Mouse (Mus musculus) lung, embryonic 14.5 days (tissue): ENCODE results near the gene Lactb. TPM values are rescaled to one million over a fixed set of nuclear protein-coding genes. Genes with fewer than 3 reads are reported as not detected.
"Not testable (repeated sequence)": the region's sequence is repeated elsewhere in the genome, so short reads cannot be mapped to it uniquely, and the experiment has no call there.

Source experiments
- ATAC-seq: fragments of 200-750 bp; cut with Nextera tagmentation; 2 replicates; pipeline ENCODE4 v1.8.0; 2017; ENCODE audit warnings: mild to moderate bottlenecking, moderate TSS enrichment, moderate library complexity; ENCODE audit not compliant: insufficient read depth
- DNase-seq: peaks from one replicate; pipeline ENCODE4 v3.0.0-alpha.2; 2015
- H3K27ac ChIP-seq: fragments of 300-500 bp; sonication (generic); 2 replicates; pipeline ENCODE4 v1.5.1; 2014; ENCODE audit warnings: low read depth, mild to moderate bottlenecking, moderate library complexity
- H3K27me3 ChIP-seq: fragments of 300-500 bp; sonication (generic); 2 replicates; pipeline ENCODE4 v1.6.1; 2014; ENCODE audit warnings: low read length, control low read depth; ENCODE audit not compliant: insufficient read depth
- H3K36me3 ChIP-seq: fragments of 300-500 bp; sonication (generic); 2 replicates; pipeline ENCODE4 v1.6.1; 2014; ENCODE audit warnings: control low read depth; ENCODE audit not compliant: insufficient read depth
- H3K4me1 ChIP-seq: fragments of 300-500 bp; sonication (generic); 2 replicates; pipeline ENCODE4 v1.6.1; 2014; ENCODE audit warnings: antibody characterized with exemption, control low read depth; ENCODE audit not compliant: insufficient read depth
- H3K4me2 ChIP-seq: fragments of 300-500 bp; sonication (generic); 2 replicates; pipeline ENCODE4 v1.6.1; 2014; ENCODE audit warnings: mild to moderate bottlenecking
- H3K4me3 ChIP-seq: fragments of 300-500 bp; sonication (generic); 2 replicates; pipeline ENCODE4 v1.5.1; 2014; ENCODE audit warnings: low read depth, low read length
- H3K9ac ChIP-seq: fragments of 300-500 bp; sonication (generic); 2 replicates; pipeline ENCODE4 v1.6.1; 2014
- H3K9me3 ChIP-seq: fragments of 300-500 bp; sonication (generic); 2 replicates; pipeline ENCODE4 v1.6.1; 2016; ENCODE audit warnings: low read depth, low read length, control low read depth
- CTCF ChIP-seq: IDR thresholded peaks from 2 replicates; pipeline ENCODE4 v1.5.1; 2016; ENCODE audit warnings: antibody characterized with exemption, low read depth
- WGBS: fragments of 180-500 bp; shearing (Covaris S2); extraction: QIAGEN DNeasy Blood & Tissue Kit; methylation state at CpG from one replicate; pipeline ENCODE4 v1.1.7; 2014; 5-methylcytosine and 5-hydroxymethylcytosine counted together
- polyA plus RNA-seq: library from polyadenylated mRNA; unstranded; fragments of >200 nt; fragmentation: Nextera tagmentation; extraction: Ambion mirVana; gene quantifications from 2 replicates; pipeline ENCODE4 v1.2.1, GENCODE M21; 2014

Gene Lactb
- polyA plus RNA-seq, 1 experiment from 2014 or later, result 8.7 TPM

DNA sequence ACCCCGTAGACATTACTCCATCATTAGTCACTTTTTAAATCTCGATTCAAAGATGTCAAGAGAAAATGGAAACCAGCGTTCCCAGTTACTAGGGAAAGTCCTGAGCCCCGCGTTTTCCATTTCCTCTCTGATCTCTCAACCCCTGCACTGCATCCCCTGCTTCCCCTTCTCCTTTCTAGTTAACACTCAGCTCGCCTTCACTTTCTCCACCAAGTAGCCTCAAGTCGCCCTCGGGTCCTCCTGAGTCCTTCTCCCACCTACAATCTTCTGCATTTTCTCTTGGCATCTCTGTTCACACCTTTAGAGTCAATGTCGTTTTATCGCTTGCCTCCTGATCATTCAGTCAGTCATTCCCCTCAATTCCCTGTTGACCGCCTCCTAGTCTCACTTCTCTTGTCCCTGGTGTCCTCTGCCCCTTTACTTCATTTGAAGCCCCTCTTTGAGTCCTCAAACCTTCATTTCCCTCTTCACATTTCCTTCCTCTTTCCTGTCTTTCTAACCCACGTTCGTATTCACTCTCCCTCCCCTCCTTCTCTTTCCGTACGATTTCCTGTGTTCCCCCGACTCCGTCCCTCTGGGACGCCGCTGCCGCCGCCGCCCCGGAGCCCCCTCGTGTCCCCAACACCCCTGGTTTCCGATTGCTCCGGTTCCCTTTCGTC is 56.5 kb downstream of the Lactb start:
- Histone ChIP-seq H3K9me3 (no peaks in the 10 kb centered on the region), H3K9ac (peak overlapping the region; percentile 76), H3K4me1 (peaks cover 19% of the 10 kb centered on the region), H3K27ac (peak overlapping the region; percentile 90), H3K4me3 (peak overlapping the region; percentile 72), H3K4me2 (peak overlapping the region; percentile 84), H3K27me3 (no peaks in the 10 kb centered on the region), H3K36me3 (no peaks in the 10 kb centered on the region)
- TF ChIP-seq CTCF, result no peak
- DNase-seq (peak; percentile 50), ATAC-seq (no peak)
- 1% methylated on average over 27 of the region's 27 CpGs for WGBS

GRCm38 (mm10) chr9:66917892-66918255 is 57.4 kb downstream of the Lactb start:
- WGBS, result 72% methylated on average over 1 of the region's 1 CpGs
- peak overlapping the region; percentile 84 for H3K4me2 ChIP-seq
- no peak overlapping the region for H3K27ac ChIP-seq
- peaks cover 21% of the 10 kb centered on the region for H3K4me1 ChIP-seq
- H3K27me3 ChIP-seq, result no peaks in the 10 kb centered on the region
- TF ChIP-seq CTCF, result no peak
- H3K4me3 ChIP-seq, result peak overlapping the region; percentile 72
- DNase-seq (no peak), ATAC-seq (no peak)
- H3K9me3 ChIP-seq, result no peaks in the 10 kb centered on the region
- no peak overlapping the region for H3K9ac ChIP-seq
- no peaks in the 10 kb centered on the region for H3K36me3 ChIP-seq

DNA sequence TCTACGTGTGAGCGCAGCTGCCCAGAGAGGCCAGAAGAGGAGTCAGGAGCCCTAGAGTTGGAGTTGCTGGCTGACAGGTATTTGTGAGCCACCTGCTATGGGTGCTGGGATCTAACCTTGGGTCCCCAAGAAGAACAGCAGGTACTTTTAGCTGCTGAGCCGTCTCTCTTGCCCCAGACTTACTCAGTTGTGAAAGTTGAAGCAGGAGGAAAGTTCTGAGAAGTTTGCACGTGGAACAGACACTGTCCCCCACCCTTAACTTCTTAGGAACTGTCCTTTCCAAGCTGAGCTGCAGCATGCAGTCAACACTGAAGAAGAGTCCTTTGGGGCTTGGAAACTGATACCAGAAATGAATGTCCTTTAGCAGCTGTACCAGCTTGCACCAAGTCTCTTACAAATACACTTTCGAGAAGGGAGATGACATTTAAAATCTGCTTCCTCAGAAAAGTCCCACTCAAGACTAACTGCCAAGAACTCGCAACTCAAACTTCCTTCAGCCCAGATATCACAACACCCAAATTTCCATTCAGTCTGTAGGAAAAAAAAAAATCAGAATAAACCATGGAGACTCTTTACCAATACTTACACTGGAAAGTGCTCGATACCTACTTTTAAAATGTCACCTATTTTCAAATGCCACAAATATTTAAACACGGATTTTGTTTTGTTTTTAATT is 57.9 kb downstream of the Lactb start:
- H3K4me2 ChIP-seq, result peak overlapping the region; percentile 84
- 84% methylated on average over 8 of the region's 8 CpGs for WGBS
- no peak for ATAC-seq

GRCm38 (mm10) chr9:66915869-66916785 is 59.2 kb downstream of the Lactb start:
- Histone ChIP-seq H3K9ac (no peak overlapping the region), H3K27ac (peak overlapping the region; percentile 5), H3K9me3 (no peaks in the 10 kb centered on the region), H3K4me1 (peaks cover 21% of the 10 kb centered on the region), H3K27me3 (no peaks in the 10 kb centered on the region), H3K4me2 (peak overlapping the region; percentile 8; the same call in 1 of the 2 replicates), H3K36me3 (no peaks in the 10 kb centered on the region), H3K4me3 (no peak overlapping the region)
- DNase-seq (no peak), ATAC-seq (no peak)
- 80% methylated on average over 9 of the region's 9 CpGs for WGBS
- TF ChIP-seq CTCF, result no peak

More for the DNA sequence above, 57.9 kb downstream of the Lactb start:
- Histone ChIP-seq H3K36me3 (no peaks in the 10 kb centered on the region), H3K27me3 (no peaks in the 10 kb centered on the region), H3K9me3 (no peaks in the 10 kb centered on the region), H3K27ac (no peak overlapping the region; the same call in 1 of the 2 replicates), H3K4me3 (0 out of 2 replicates have a peak overlapping the region, but pooled peaks have one; percentile 72), H3K4me1 (peaks cover 21% of the 10 kb centered on the region), H3K9ac (no peak overlapping the region)
- DNase-seq, result no peak
- TF ChIP-seq CTCF, result no peak

DNA sequence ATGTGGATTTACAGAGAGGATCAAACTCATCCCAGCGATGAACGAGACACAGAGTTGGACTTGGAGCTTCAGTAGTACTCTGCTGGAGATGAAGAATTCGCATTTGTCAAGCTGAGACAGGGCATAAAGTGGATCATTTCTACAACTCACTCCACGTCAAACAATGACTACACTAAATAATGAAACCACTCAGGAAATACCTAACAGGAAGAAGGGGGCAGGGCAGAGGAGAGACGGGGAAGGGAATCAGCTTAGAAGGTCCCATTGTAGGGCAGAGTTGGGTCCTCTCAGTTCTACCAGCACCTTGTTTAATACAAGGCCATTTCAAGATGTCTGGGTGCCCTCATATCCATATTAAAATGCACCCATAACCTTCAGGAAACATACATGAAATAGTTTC is 59.9 kb downstream of the Lactb start:
- no peak overlapping the region for H3K4me2 ChIP-seq
- no peak for TF ChIP-seq CTCF

DNA sequence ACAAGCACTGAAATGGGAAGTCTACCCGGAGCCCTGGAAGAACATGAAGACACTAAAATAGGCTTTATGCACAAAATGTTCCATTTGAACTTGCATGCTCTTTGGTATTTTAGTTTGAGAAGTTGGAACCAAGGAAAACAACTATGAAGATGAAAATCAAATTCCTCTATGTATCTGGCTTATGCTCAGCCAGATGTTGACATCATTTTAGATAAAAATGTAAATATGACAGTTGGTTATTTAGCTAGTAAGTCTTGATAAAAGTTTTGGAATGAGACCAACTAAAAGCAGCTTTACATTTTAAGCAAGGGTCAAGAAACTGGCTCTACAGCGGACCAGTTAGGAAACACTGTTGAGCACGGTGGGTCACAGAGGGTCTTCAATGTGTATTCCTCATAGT is 60.7 kb downstream of the Lactb start:
- Histone ChIP-seq H3K4me3 (no peak overlapping the region), H3K27me3 (no peaks in the 10 kb centered on the region), H3K9me3 (no peaks in the 10 kb centered on the region), H3K27ac (peak overlapping the region; percentile 51; the same call in 1 of the 2 replicates), H3K36me3 (no peaks in the 10 kb centered on the region), H3K4me2 (no peak overlapping the region), H3K4me1 (peaks cover 19% of the 10 kb centered on the region), H3K9ac (no peak overlapping the region)
- no peak for TF ChIP-seq CTCF
- 60% methylated on average over 3 of the region's 3 CpGs for WGBS
- ATAC-seq, result no peak
- DNase-seq, result peak; percentile 40

More for the DNA sequence above, 59.9 kb downstream of the Lactb start:
- Histone ChIP-seq H3K36me3 (no peaks in the 10 kb centered on the region), H3K27ac (peak overlapping the region; percentile 5), H3K4me3 (no peak overlapping the region), H3K4me1 (peaks cover 19% of the 10 kb centered on the region), H3K9me3 (no peaks in the 10 kb centered on the region), H3K9ac (no peak overlapping the region), H3K27me3 (no peaks in the 10 kb centered on the region)
- 68% methylated on average over 5 of the region's 5 CpGs for WGBS
- no peak for DNase-seq
- no peak for ATAC-seq

DNA sequence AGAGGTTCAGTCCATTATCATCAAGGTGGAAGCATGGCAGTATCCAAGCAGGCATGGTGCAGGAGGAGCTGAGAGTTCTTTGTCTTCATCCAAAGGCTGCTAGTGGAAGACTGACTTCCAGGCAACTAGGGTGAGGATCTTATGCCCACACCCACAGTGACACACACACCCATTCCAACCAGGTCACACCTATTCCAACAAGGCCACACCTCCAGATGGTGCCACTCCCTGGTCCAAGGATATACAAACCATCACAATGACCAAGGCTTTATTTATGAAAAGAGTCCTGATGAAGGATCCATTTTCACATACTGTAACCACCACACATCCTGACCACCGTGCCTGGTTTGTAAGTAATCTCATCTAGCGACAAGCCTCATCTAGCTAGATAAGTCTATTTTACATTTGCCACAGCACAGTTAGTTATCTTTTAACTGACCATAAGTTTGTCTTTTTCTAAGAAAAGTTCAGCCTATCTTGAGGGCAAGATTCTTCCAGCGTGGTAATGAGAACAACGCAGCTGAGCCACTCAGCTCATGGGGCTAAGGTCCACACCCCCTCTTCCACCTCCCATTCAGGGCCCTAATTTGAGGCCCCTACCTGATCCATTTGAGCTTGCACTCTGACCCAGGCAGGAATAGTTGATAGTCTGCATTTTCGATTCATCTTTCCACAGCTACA is 61.9 kb downstream of the Lactb start:
- H3K4me3 ChIP-seq, ATAC-seq, H3K9ac ChIP-seq, DNase-seq, H3K4me2 ChIP-seq, H3K36me3 ChIP-seq, H3K9me3 ChIP-seq, H3K27me3 ChIP-seq: not testable (repeated sequence)
- Histone ChIP-seq H3K4me1 (peaks cover 22% of the 10 kb centered on the region), H3K27ac (peak overlapping the region; percentile 51; the same call in 1 of the 2 replicates)
- WGBS, result 92% methylated on average over 5 of the region's 5 CpGs
